Mouse (Mus musculus) intestine, embryonic 16.5 days (tissue): ENCODE data around the gene Fibp. TPM values are rescaled to one million over a fixed set of nuclear protein-coding genes. Genes with fewer than 3 reads are reported as not detected.

Experiments used
- ATAC-seq: fragments of 200-750 bp; cut with Nextera tagmentation; 2 replicates; pipeline ENCODE4 v1.8.0; 2017; ENCODE audit warnings: moderate TSS enrichment, moderate library complexity
- H3K27ac ChIP-seq: fragments of 300-500 bp; sonication (generic); 2 replicates; pipeline ENCODE4 v1.5.1; 2014; ENCODE audit warnings: mild to moderate bottlenecking, low read length
- H3K27me3 ChIP-seq: fragments of 300-500 bp; sonication (generic); replicated peaks from 2 replicates; pipeline ENCODE4 v1.6.1; 2014; ENCODE audit warnings: low read length, control low read depth, mixed read lengths; ENCODE audit not compliant: control insufficient read depth, insufficient read depth
- H3K36me3 ChIP-seq: fragments of 300-500 bp; sonication (generic); 2 replicates; pipeline ENCODE4 v1.6.1; 2014; ENCODE audit warnings: low read length, control low read depth; ENCODE audit not compliant: control insufficient read depth, insufficient read depth
- H3K4me1 ChIP-seq: fragments of 300-500 bp; sonication (generic); 2 replicates; pipeline ENCODE4 v1.6.1; 2014; ENCODE audit warnings: low read length, control low read depth, mixed read lengths; ENCODE audit not compliant: control insufficient read depth, insufficient read depth
- H3K4me2 ChIP-seq: fragments of 300-500 bp; sonication (generic); 2 replicates; pipeline ENCODE4 v1.6.1; 2014; ENCODE audit warnings: low read depth, low read length, control low read depth
- H3K4me3 ChIP-seq: fragments of 300-500 bp; sonication (generic); 2 replicates; pipeline ENCODE4 v1.5.1; 2014; ENCODE audit warnings: mild to moderate bottlenecking, low read length
- H3K9ac ChIP-seq: fragments of 300-500 bp; sonication (generic); 2 replicates; pipeline ENCODE4 v1.6.1; 2014; ENCODE audit warnings: low read depth, low read length
- H3K9me3 ChIP-seq: fragments of 300-500 bp; sonication (generic); 2 replicates; pipeline ENCODE4 v1.6.1; 2016; ENCODE audit warnings: low read length, control low read depth; ENCODE audit not compliant: control insufficient read depth
- WGBS: fragments of 180-500 bp; shearing (Covaris S2); extraction: QIAGEN DNeasy Blood & Tissue Kit; methylation state at CpG from one replicate; pipeline ENCODE4 v1.1.7; 2014; 5-methylcytosine and 5-hydroxymethylcytosine counted together
- polyA plus RNA-seq: library from polyadenylated mRNA; unstranded; fragments of >200 nt; fragmentation: Nextera tagmentation; extraction: Ambion mirVana; gene quantifications from 2 replicates; pipeline ENCODE4 v1.2.1, GENCODE M21; 2015

Fibp gene
- polyA plus RNA-seq, 1 experiment from 2014 or later: 102 TPM

- 76% methylated on average over 4 of the region's 4 CpGs for WGBS
- ATAC-seq: no peak
- Histone ChIP-seq H3K27me3 (no peaks in the 10 kb centered on the region), H3K9me3 (no peaks in the 10 kb centered on the region), H3K4me3 (no peak overlapping the region), H3K4me1 (peaks cover 22% of the 10 kb centered on the region), H3K27ac (no peak overlapping the region), H3K4me2 (no peak overlapping the region), H3K9ac (no peak overlapping the region), H3K36me3 (peaks cover 9% of the 10 kb centered on the region; the same call in 1 of the 2 replicates)
Observed at GRCm38 (mm10) chr19:5429219-5429618, 31.2 kb upstream of the Fibp start.

- 58% methylated on average over 8 of the region's 8 CpGs for WGBS
- Histone ChIP-seq H3K4me1 (peaks cover 22% of the 10 kb centered on the region), H3K4me3 (no peak overlapping the region), H3K27ac (no peak overlapping the region), H3K27me3 (no peaks in the 10 kb centered on the region), H3K9me3 (no peaks in the 10 kb centered on the region), H3K9ac (no peak overlapping the region), H3K36me3 (peaks cover 9% of the 10 kb centered on the region; the same call in 1 of the 2 replicates), H3K4me2 (no peak overlapping the region)
- ATAC-seq: no peak
Observed at GRCm38 (mm10) chr19:5429806-5430205, 30.6 kb upstream of the Fibp start.

- H3K36me3 ChIP-seq: peaks cover 9% of the 10 kb centered on the region; the same call in 1 of the 2 replicates
- H3K27me3 ChIP-seq: no peaks in the 10 kb centered on the region
- WGBS: 85% methylated on average over 1 of the region's 1 CpGs
- no peak overlapping the region for H3K9ac ChIP-seq
- ATAC-seq: no peak
- no peak overlapping the region for H3K27ac ChIP-seq
- H3K4me1 ChIP-seq: peaks cover 22% of the 10 kb centered on the region
- no peaks in the 10 kb centered on the region for H3K9me3 ChIP-seq
- no peak overlapping the region for H3K4me3 ChIP-seq
- no peak overlapping the region for H3K4me2 ChIP-seq
Observed at GRCm38 (mm10) chr19:5430408-5430807, 30.0 kb upstream of the Fibp start.

GRCm38 (mm10) chr19:5431911-5432464 lies 28.4 kb upstream of the Fibp start:
- H3K27me3 ChIP-seq: no peaks in the 10 kb centered on the region
- H3K36me3 ChIP-seq: peaks cover 2% of the 10 kb centered on the region; the same call in 1 of the 2 replicates
- no peak overlapping the region for H3K4me2 ChIP-seq
- H3K27ac ChIP-seq: no peak overlapping the region
- H3K4me3 ChIP-seq: no peak overlapping the region
- no peak for ATAC-seq
- WGBS: 75% methylated on average over 4 of the region's 4 CpGs
- no peak overlapping the region for H3K9ac ChIP-seq
- no peaks in the 10 kb centered on the region for H3K9me3 ChIP-seq
- H3K4me1 ChIP-seq: peaks cover 13% of the 10 kb centered on the region

GRCm38 (mm10) chr19:5432992-5433852 lies 27.2 kb upstream of the Fibp start:
- 6% methylated on average over 16 of the region's 16 CpGs for WGBS
- peaks cover 13% of the 10 kb centered on the region for H3K4me1 ChIP-seq

GRCm38 (mm10) chr19:5433951-5434350 lies 26.5 kb upstream of the Fibp start:
- Histone ChIP-seq H3K9ac (peak overlapping the region; percentile 63), H3K4me3 (no peak overlapping the region)

More at GRCm38 (mm10) chr19:5432992-5433852, 27.2 kb upstream of the Fibp start:
- Histone ChIP-seq H3K9ac (peak overlapping the region; percentile 63), H3K4me2 (peak overlapping the region; percentile 83), H3K27ac (peak overlapping the region; percentile 67; the same call in 1 of the 2 replicates), H3K27me3 (no peaks in the 10 kb centered on the region), H3K4me3 (peak overlapping the region; percentile 38), H3K9me3 (no peaks in the 10 kb centered on the region), H3K36me3 (no peaks in the 10 kb centered on the region)
- ATAC-seq: peak; percentile 72

GRCm38 (mm10) chr19:5444371-5444908 lies 16.0 kb upstream of the Fibp start:
- WGBS: 62% methylated on average over 9 of the region's 9 CpGs
- Histone ChIP-seq H3K27ac (no peak overlapping the region), H3K36me3 (no peaks in the 10 kb centered on the region), H3K4me1 (peaks cover 10% of the 10 kb centered on the region; the same call in 1 of the 2 replicates), H3K4me3 (no peak overlapping the region), H3K27me3 (peaks cover 18% of the 10 kb centered on the region), H3K9ac (no peak overlapping the region), H3K4me2 (no peak overlapping the region), H3K9me3 (no peaks in the 10 kb centered on the region)
- no peak for ATAC-seq

More at GRCm38 (mm10) chr19:5433951-5434350, 26.5 kb upstream of the Fibp start:
- Histone ChIP-seq H3K27ac (peak overlapping the region; percentile 9; the same call in 1 of the 2 replicates), H3K36me3 (no peaks in the 10 kb centered on the region), H3K4me2 (peak overlapping the region; percentile 83), H3K9me3 (no peaks in the 10 kb centered on the region), H3K27me3 (no peaks in the 10 kb centered on the region), H3K4me1 (peaks cover 13% of the 10 kb centered on the region)
- 57% methylated on average over 7 of the region's 7 CpGs for WGBS
- ATAC-seq: no peak

- Histone ChIP-seq H3K4me2 (no peak overlapping the region), H3K9ac (no peak overlapping the region), H3K9me3 (no peaks in the 10 kb centered on the region), H3K27me3 (peaks cover 23% of the 10 kb centered on the region), H3K27ac (no peak overlapping the region), H3K4me3 (no peak overlapping the region), H3K36me3 (no peaks in the 10 kb centered on the region), H3K4me1 (peaks cover 10% of the 10 kb centered on the region; the same call in 1 of the 2 replicates)
- 24% methylated on average over 7 of the region's 7 CpGs for WGBS
- ATAC-seq: no peak
Observed at GRCm38 (mm10) chr19:5444954-5445353, 15.5 kb upstream of the Fibp start.

GRCm38 (mm10) chr19:5445747-5446146 lies 14.7 kb upstream of the Fibp start:
- Histone ChIP-seq H3K27me3 (peaks cover 28% of the 10 kb centered on the region), H3K9me3 (no peaks in the 10 kb centered on the region), H3K27ac (no peak overlapping the region), H3K4me1 (peaks cover 10% of the 10 kb centered on the region; the same call in 1 of the 2 replicates), H3K4me3 (no peak overlapping the region), H3K36me3 (no peaks in the 10 kb centered on the region), H3K9ac (no peak overlapping the region), H3K4me2 (no peak overlapping the region)
- 86% methylated on average over 5 of the region's 5 CpGs for WGBS
- no peak for ATAC-seq
